Mouse (Mus musculus) stomach, embryonic 15.5 days (tissue): ENCODE data around the gene Tpp2. TPM values are rescaled to one million over a fixed set of nuclear protein-coding genes. Genes with fewer than 3 reads are reported as not detected.
"Not testable (repeated sequence)": the region's sequence is repeated elsewhere in the genome, so short reads cannot be mapped to it uniquely, and the experiment has no call there.

ENCODE experiments used
- ATAC-seq: fragments of 200-750 bp; cut with Nextera tagmentation; 2 replicates; pipeline ENCODE4 v1.8.0; 2017; ENCODE audit warnings: low read depth, moderate number of reproducible peaks, moderate TSS enrichment; ENCODE audit not compliant: insufficient read depth, low FRiP score
- H3K27ac ChIP-seq: fragments of 300-500 bp; sonication (generic); 2 replicates; pipeline ENCODE4 v1.5.1; 2015; ENCODE audit warnings: mild to moderate bottlenecking, inconsistent platforms
- H3K27me3 ChIP-seq: fragments of 300-500 bp; sonication (generic); replicated peaks from 2 replicates; pipeline ENCODE4 v1.6.1; 2015; ENCODE audit warnings: inconsistent platforms
- H3K36me3 ChIP-seq: fragments of 300-500 bp; sonication (generic); 2 replicates; pipeline ENCODE4 v1.6.1; 2015; ENCODE audit warnings: inconsistent platforms
- H3K4me1 ChIP-seq: fragments of 300-500 bp; sonication (generic); 2 replicates; pipeline ENCODE4 v1.6.1; 2015; ENCODE audit warnings: inconsistent platforms
- H3K4me2 ChIP-seq: fragments of 300-500 bp; sonication (generic); 2 replicates; pipeline ENCODE4 v1.6.1; 2015; ENCODE audit warnings: mild to moderate bottlenecking, inconsistent platforms
- H3K4me3 ChIP-seq: fragments of 300-500 bp; sonication (generic); replicated peaks from 2 replicates; pipeline ENCODE4 v1.5.1; 2015; ENCODE audit warnings: inconsistent platforms
- H3K9ac ChIP-seq: fragments of 300-500 bp; sonication (generic); 2 replicates; pipeline ENCODE4 v1.6.1; 2015; ENCODE audit warnings: inconsistent platforms
- H3K9me3 ChIP-seq: fragments of 300-500 bp; sonication (generic); 2 replicates; pipeline ENCODE4 v1.6.1; 2016; ENCODE audit warnings: inconsistent platforms
- WGBS: fragments of 180-500 bp; shearing (Covaris S2); methylation state at CpG from one replicate; pipeline ENCODE4 v1.1.7; 2015; 5-methylcytosine and 5-hydroxymethylcytosine counted together
- microRNA-seq: library from miRNA; unstranded; fragments of <30 nt; microRNA quantifications from one replicate; pipeline ENCODE4, GENCODE M21; 2016
- polyA plus RNA-seq: library from polyadenylated mRNA; unstranded; fragments of >200 nt; fragmentation: Nextera tagmentation; extraction: Ambion mirVana; gene quantifications from 2 replicates; pipeline ENCODE4 v1.2.1, GENCODE M21; 2015

Tpp2 gene
- polyA plus RNA-seq, 1 experiment from 2014 or later = 52.5 TPM

DNA sequence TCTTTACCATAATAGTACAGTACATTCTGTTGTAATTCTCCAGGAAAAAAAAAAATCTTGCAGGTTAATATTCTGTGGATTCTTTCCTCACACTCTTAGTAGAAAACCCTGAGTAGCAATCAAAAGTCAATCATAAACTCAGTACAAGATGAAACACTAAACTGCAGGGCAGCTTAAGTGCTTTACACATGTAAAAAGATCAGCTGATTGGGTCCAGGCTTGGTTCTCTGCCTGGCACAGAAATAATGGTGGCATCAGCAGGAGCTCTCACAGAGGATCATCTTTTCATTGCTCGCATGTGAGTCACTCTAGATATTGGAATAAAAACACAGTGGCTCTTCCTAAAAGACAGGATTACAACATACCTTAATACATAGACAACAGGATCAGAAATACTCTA lies 94.2 kb downstream of the Tpp2 start:
- ATAC-seq = no peak
- H3K27ac ChIP-seq = no peak overlapping the region
- 85% methylated on average over 1 of the region's 1 CpGs for WGBS
- H3K4me1 ChIP-seq = no peaks in the 10 kb centered on the region
- no peaks in the 10 kb centered on the region for H3K9me3 ChIP-seq
- H3K9ac ChIP-seq = no peak overlapping the region
- no peak overlapping the region for H3K4me3 ChIP-seq
- no peaks in the 10 kb centered on the region for H3K36me3 ChIP-seq
- no peaks in the 10 kb centered on the region for H3K27me3 ChIP-seq
- no peak overlapping the region for H3K4me2 ChIP-seq

DNA sequence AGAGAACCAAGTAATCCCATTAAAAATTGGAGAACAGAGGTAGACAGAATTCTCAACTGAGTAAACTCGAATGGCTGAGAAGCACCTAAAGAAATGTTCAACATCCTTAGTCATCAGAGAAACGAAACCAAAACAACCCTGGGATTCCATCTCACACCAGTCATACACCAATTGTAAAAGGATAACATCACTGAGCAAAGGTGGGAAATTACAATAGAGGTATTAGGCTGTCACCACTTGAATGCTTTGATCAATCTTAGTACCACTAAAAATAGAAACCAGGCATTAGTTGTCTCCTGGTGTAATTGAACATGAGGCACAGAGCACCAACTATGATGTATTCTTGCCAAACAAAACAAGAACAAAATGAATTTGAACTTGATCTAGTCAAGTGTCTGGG lies 98.8 kb downstream of the Tpp2 start:
- ATAC-seq = no peak
- no peak overlapping the region for H3K4me3 ChIP-seq
- no peaks in the 10 kb centered on the region for H3K36me3 ChIP-seq
- H3K9ac ChIP-seq = no peak overlapping the region
- WGBS = 62% methylated on average over 2 of the region's 2 CpGs
- no peak overlapping the region for H3K4me2 ChIP-seq
- no peaks in the 10 kb centered on the region for H3K27me3 ChIP-seq
- no peaks in the 10 kb centered on the region for H3K4me1 ChIP-seq
- H3K9me3 ChIP-seq = no peaks in the 10 kb centered on the region
- no peak overlapping the region for H3K27ac ChIP-seq

DNA sequence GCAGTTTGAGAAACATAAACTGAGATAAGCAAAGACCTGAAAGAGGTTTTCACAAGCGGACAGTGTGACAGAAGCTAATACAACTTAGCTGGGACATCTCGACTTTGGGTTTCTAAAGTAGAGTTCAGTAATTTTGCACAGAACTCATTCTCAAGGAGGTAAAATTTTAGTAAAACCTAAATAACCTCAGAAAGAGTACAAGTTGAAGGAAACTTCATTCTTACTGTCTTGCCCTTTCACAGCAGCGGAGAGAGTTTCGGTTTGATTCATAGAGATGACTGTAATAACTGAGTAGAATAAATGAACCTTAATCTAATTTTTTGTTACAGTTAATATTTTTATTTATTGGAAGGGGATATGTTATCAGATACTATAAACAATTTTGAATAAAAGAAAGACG lies 99.5 kb downstream of the Tpp2 start:
- Histone ChIP-seq H3K4me2 (no peak overlapping the region), H3K36me3 (no peaks in the 10 kb centered on the region), H3K27me3 (no peaks in the 10 kb centered on the region), H3K27ac (no peak overlapping the region), H3K4me1 (no peaks in the 10 kb centered on the region), H3K9me3 (no peaks in the 10 kb centered on the region), H3K4me3 (no peak overlapping the region), H3K9ac (no peak overlapping the region)
- ATAC-seq = no peak
- 84% methylated on average over 5 of the region's 5 CpGs for WGBS

DNA sequence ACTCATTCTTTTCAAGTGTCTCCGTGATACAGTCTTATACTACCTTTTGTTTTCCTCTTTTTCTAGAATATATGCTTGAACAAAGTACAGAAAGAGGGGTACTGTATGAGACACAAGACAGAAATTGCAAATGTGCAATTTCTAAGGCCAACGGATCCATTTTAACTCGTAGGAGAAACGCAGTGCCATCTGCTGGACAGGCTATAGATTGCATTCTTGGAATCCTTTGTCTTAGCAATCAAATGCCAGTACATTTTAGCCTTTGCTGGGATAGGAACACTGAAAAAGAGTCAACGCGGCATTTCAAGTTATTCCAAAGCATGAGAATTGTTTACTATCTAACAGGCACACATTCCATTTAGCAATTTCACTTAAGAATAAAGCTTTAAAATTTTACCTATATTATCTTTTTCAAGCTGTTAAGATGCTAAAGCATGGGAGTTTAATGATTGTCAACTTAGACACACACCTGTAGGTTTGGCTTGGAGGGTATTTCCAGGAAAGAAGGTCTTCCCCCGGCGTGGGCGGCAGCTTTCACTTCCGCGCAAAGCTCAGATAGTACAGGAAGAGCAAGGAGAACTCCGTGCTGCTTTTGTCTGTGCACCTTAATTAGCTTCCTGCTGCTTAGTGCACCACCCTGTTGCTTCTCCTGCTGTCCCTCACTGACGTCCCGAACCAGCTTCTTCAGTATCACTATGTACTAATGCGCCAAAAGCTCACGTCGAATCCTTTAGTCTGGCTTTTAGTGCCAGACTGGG lies 108.5 kb downstream of the Tpp2 start:
- Histone ChIP-seq H3K27ac (no peak overlapping the region), H3K36me3 (no peaks in the 10 kb centered on the region), H3K4me1 (no peaks in the 10 kb centered on the region), H3K9ac (0 out of 2 replicates have a peak overlapping the region, but pooled peaks have one; percentile 2), H3K4me3 (peak overlapping the region; percentile 48), H3K4me2 (peak overlapping the region; percentile 75), H3K9me3 (no peaks in the 10 kb centered on the region), H3K27me3 (no peaks in the 10 kb centered on the region)
- ATAC-seq = peak; percentile 50; the same call in 1 of the 2 replicates
- under 1% methylated on average over 17 of the region's 17 CpGs for WGBS

DNA sequence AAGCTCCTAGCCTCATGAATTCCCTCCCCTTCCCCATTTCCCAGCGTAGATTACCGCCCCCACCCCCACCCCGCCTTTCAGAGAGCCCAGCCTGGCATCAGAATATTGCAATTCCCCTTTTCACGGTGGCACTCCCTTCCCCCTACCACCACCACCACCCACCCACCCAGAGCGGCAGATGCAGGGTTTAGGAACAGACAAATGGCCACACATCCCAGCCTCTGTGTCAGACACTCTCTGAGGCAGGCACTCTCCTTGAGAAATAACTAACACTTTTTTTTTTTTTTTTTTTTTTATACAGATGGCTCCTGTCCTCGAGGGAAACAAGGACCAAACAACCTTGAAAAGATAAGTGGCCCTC lies 109.1 kb downstream of the Tpp2 start:
- WGBS = 4% methylated on average over 6 of the region's 6 CpGs
- H3K27ac ChIP-seq = no peak overlapping the region
- no peaks in the 10 kb centered on the region for H3K4me1 ChIP-seq
- peak overlapping the region; percentile 48 for H3K4me3 ChIP-seq
- H3K9ac ChIP-seq = no peak overlapping the region
- no peaks in the 10 kb centered on the region for H3K27me3 ChIP-seq
- H3K36me3 ChIP-seq = no peaks in the 10 kb centered on the region
- peak overlapping the region; percentile 75 for H3K4me2 ChIP-seq
- ATAC-seq = 0 out of 2 replicates have a peak, but pooled peaks have one; percentile 31
- no peaks in the 10 kb centered on the region for H3K9me3 ChIP-seq

DNA sequence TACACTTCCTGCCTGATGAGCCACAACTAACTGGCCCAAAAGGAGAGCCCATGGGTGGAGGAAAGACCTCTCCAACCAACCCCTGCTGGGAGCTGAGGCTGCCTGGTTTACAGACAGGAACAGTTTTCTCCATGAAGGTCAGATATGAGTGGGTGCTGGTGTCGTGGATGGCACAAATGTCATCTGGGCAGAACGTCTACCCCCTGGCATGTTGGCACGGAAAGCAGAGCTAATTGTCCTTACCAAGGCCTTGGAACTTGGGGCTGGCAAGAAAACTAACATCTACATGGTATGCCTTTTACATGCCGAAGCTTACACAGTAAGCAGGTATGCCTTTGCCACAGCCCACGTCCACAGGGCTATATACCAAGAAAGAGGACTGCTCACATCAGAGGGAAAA lies 112.2 kb downstream of the Tpp2 start:
- H3K36me3 ChIP-seq, H3K4me2 ChIP-seq, H3K4me3 ChIP-seq, H3K4me1 ChIP-seq, ATAC-seq, H3K27me3 ChIP-seq, H3K9ac ChIP-seq, H3K9me3 ChIP-seq, H3K27ac ChIP-seq: not testable (repeated sequence)
- 80% methylated on average over 5 of the region's 5 CpGs for WGBS

DNA sequence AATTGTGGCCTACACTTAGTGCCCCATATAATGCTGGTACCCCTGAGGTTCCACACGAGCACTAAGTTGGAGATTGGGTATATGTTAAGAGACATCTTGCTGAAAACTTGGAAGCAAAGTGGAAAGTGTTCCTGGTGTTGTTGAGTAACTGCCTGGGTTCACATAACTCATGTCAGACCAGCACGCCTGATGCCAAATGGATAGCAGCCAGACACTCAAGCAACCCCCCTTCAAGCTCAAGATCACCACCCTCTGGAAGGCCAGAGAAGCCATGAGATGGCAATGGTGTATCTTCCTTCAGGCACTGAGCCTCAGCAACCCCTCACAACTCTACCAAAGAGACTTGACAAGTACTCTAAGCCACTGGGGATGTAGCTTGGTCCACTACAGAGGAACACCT lies 113.1 kb downstream of the Tpp2 start:
- Histone ChIP-seq H3K27ac (no peak overlapping the region), H3K9me3 (no peaks in the 10 kb centered on the region), H3K4me2 (no peak overlapping the region), H3K36me3 (no peaks in the 10 kb centered on the region), H3K9ac (no peak overlapping the region), H3K27me3 (no peaks in the 10 kb centered on the region), H3K4me3 (no peak overlapping the region), H3K4me1 (no peaks in the 10 kb centered on the region)
- 78% methylated on average over 2 of the region's 2 CpGs for WGBS
- ATAC-seq = no peak

Small RNA genes within 50 kb of the gene (microRNA-seq; reads per million reads assigned to microRNA genes)
- not detected for gene Gm24180

Other genes starting within 250 kb of the Tpp2 start
- 4.7 and 6.7 TPM in 2 replicates for gene 1500015O10Rik, start 203.0 kb upstream of the Tpp2 start, polyA plus RNA-seq
- 21.9 and 22.3 TPM in 2 replicates for gene Uxs1, start 105.8 kb upstream of the Tpp2 start, polyA plus RNA-seq
- 0.30 and 0.46 TPM in 2 replicates for gene Mettl21c, start 86.4 kb downstream of the Tpp2 start, polyA plus RNA-seq
- gene Gm8251, start 128.3 kb downstream of the Tpp2 start, polyA plus RNA-seq = 0.08 and 0.10 TPM in 2 replicates
- gene Tex30, start 168.8 kb downstream of the Tpp2 start, polyA plus RNA-seq = 74.2 and 82.2 TPM in 2 replicates
- 51.6 and 53.1 TPM in 2 replicates for gene Kdelc1, start 185.2 kb downstream of the Tpp2 start, polyA plus RNA-seq
- 16.0 and 17.7 TPM in 2 replicates for gene Bivm, start 185.3 kb downstream of the Tpp2 start, polyA plus RNA-seq
- 20.5 and 21.6 TPM in 2 replicates for gene Ercc5, start 214.1 kb downstream of the Tpp2 start, polyA plus RNA-seq